Mouse (Mus musculus) cerebellum, adult 9-10 months (tissue): ENCODE measurements at regions not wholly inside any gene's neighbourhood (a gene's known extent, or its start where the extent isn't known, plus 50 kb on each side); places are given as distances from the start of the nearest gene placed in this dataset.
"Not testable (repeated sequence)": the region's sequence is repeated elsewhere in the genome, so short reads cannot be mapped to it uniquely, and the experiment has no call there.

Experiments used
- DNase-seq: peaks from one replicate; pipeline ENCODE4 v3.0.0; 2022

DNA sequence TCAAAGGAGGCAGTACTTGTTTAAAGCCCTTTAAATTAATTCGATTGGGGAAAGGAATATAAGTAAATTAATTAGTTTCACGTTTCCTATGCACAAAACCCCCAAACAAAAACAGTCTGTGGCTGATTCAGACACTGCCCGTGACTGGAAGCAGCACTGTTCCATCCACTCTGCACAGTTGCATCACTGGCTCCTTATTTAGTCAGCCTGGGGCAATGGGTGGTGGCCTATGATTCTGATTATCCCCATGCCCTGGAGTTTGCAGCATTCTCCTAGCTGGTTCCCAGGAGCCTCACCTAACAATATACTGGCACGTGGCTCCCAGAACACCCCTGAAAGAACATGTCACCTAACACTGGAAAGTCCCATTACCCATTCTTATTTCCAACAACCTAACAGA is 99.6 kb upstream of the Fam78b start:
- DNase-seq: no peak

DNA sequence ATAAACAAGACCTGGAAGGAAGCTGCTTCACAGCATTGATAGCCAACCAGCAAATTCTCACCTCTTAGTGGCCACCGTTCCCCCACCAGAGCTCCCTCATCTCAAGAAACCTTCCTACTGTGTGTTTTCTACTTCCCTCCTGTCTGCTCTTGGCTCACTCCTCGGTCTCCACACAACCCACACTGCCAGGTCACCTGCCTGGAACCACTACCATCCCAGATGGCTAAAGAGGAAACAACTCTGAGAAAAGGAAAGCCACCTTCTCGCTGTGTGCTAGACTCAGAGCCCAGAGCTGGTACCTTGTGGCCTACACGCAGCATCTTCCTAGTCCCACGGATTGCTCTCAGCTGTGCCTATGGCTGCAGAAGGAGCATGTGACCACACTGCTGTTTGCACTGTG is 97.8 kb upstream of the Fam78b start:
- DNase-seq: peak; percentile 14

DNA sequence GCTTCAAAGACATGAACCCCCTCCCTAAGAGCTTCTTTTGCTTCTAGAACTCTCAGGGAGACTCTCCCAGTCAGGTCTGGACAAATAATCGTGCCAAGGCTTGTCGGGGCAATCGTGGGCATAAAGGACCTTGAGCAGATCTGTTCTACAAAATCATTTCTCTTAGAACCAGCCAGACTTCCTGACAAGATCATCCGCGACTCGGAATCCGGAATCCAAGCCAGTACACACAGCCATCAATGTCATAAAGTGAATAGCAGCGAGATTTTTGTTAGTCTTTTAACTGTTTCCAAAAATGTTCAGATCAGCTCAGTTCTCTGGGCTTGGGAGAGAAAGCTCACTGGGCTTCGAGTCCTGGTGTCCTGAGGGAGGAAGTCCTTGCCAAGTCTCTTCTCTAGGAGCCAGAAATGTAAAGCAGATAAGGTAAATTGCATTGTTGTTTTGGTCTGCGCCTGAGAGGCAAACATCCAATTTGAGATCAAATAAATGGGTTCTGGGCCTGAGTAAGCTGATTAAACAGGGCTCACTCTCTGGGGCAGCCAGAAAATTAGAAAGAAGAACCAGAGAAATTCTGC is 92.9 kb upstream of the Fam78b start:
- peak; percentile 9 for DNase-seq

DNA sequence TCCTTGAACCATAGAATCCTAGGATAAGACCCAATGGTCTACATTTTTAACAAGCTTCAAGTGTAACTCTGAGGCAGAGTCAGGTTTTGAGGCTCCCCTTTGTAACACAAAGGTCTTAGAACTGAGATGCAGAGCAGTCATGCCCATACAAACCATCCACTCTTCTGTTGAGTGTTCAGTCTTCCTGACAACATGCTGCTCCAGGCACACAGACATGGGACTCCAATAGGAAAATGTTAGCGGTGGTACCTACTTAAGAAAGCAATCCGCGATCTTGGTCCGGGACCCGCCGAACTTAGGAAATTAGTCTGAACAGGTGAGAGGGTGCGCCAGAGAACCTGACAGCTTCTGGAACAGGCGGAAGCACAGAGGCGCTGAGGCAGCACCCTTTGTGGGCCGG is 89.0 kb upstream of the Fam78b start:
- not testable (repeated sequence) for DNase-seq

DNA sequence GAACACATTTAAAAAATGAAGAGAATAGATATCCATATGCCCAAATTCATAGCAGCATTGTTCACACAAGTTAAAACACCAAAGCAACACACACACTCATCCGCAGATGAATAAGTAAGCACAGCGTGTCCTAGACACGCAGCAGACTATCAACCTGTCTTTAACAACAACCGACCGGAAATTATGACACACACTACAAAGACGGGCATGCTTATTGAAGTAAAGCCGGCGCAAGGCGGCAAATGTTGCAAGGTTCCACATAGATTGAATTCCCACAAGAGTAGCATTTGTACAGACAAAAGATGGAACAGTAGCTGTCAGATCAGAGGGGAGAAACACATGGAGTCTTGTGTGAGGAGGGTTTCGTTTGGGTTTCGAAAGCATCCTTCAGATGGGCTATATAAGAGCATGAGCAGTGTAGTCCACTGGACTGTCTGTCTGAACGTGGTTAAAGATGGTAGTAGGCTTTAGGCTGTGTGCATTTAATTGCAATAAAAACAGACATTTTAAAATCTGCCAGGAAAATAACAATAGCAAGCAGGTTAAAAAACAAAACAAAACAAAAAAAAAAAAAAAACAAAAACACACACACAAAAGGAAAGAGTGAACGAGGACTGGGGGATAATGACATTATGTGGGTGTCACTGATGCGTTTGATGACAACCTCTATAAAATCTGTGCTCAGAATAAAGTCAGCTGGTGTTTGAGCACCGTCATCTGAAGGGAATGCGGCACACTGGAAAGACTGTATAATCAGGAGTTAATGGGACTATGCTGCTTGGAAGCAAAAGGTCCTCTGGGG is 78.1 kb upstream of the Fam78b start:
- no peak for DNase-seq

DNA sequence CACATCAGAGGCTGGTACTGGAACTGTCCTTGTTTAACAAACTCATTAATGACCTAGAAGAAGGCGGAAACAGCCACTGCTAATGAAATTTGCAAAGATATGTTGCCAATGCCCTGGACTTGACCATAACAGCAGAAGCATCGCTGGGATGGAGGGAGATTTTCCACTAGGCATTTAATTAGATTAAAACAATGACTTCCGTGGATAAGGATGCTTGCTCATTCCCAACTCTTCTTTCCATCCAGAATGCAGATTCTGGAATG is 77.6 kb upstream of the Fam78b start:
- no peak for DNase-seq

DNA sequence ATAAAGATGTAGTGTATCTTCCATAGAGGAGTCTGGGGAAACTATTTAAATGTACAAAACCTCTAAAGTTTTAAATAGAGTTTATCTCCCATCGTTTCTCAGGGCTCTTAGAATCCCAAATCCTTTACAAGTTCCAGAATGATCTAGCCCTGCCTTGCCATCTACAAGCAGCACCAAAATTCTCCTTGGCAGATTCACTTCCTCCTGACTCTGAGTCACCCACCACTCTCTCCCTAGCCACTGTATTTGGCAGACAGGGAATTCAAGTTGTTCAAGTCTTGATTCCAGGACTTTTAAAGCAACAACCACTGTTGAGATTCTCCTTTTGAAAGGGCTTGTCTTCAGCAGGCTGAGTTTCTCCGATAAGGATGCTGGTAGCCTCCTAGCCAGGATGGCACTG is 77.1 kb upstream of the Fam78b start:
- DNase-seq: no peak

DNA sequence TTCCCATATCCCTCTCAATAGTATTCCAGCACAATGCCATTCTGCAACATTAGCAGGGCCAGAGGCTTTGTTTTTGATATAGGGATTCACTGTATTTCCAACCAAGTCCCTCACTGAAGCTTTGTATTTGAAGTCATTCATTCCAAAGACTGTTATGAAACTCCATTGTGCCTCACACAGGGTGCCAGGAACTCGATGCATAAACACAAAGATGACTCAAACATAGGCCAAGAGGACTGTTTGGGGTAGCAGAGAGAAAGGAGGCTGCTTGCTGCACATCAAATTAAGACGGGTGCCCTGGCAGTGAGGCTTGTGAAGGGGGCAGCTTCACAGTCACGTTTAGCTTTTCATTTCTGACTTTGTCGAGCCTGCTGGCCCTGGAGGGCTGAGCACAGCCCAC is 75.1 kb upstream of the Fam78b start:
- DNase-seq: no peak

DNA sequence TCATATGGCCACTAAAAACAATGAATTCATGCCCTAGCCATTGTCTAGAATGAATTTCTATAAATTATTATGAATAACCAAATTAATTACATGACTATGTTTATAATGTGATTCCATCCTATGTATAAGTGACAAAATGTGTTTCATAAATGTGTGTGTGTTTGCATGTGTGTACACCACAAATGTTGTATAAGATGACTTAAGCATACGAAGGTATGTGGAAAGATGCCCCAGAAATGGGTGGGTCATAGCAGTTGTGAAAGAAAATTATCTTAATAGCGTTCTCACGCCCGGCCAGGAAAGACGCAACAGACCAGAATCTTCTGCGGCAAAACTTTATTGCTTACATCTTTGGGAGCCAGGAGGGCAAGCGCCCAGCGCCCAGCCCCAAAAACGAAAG is 61.5 kb upstream of the Fam78b start:
- DNase-seq: not testable (repeated sequence)

DNA sequence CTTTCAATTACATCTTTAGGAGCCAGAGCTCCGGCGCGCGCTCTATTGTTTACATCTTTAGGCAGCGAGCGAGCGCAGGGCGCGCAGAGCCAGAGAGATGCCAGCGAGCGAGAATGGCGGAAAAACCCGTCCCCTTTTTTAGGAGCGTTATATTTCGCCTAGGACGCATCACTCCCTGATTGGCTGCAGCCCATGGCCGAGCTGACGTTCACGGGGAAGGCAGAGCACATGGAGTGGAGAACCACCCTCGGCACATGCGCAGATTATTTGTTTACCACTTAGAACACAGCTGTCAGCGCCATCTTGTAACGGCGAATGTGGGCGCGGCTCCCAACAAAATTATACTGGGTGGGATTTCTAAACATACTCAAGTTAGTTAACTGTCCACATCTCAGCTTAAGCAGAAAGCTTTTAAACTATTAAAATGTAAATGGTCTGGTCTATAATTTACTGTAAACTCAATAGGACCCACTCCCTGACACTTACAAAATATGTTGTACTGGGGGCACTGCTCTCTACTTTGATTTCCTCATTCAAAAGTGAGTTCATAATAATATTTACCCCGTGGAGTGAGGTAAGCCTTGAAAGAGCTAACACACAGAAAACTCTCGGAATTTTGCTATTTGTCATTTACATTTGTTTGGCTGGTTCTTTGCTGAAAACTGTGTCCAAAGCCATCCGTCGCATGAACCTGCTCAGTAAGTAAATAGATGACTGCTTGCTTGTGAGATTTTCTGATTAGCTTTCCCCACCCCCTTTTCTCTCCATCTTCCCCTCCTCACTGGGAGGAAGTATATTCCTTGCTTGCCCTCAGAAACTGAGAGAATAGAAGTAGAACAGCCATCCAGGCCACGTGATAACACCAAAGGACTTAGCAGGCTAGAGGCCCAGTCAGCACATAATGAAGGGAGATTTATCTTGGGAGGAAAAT is 60.8 kb upstream of the Fam78b start:
- DNase-seq: not testable (repeated sequence)

DNA sequence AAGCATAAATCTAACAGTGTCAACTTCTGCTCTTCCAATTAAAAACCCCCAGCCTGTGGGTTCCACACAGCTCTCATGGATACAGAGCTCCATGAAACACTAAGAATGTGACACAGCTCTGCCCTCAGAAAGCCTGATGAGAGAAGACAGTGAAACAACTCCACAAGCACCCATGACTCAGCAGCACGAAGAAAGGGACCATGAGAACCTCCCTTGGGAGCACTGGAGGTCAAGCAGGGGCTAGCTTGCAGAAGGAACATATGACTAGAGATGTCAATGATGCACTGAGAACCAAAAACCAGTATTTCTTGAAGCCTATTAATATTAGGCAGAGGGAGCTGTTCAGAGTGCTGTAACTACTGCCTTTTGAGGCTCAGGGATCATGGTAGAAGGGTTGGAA is 59.0 kb upstream of the Fam78b start:
- no peak for DNase-seq

DNA sequence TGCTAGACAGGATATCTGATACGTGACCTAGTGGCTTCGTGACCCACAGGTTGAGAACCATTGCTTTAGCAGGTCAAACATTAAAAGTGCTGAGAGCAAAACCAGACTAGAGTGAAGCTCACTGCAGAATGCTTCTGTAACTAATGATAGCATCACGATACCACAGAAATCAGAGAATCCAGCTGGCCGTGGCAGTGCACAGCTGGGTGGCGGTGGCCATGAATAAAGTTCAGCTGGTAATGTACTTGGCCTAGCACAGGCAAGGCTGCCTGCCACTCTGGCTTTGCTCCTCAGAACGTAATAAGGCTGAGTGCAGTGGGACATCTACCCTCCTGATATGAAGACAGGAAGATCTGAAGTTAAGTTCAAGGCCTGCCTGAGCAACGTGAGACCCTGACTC is 56.7 kb upstream of the Fam78b start:
- DNase-seq: no peak

DNA sequence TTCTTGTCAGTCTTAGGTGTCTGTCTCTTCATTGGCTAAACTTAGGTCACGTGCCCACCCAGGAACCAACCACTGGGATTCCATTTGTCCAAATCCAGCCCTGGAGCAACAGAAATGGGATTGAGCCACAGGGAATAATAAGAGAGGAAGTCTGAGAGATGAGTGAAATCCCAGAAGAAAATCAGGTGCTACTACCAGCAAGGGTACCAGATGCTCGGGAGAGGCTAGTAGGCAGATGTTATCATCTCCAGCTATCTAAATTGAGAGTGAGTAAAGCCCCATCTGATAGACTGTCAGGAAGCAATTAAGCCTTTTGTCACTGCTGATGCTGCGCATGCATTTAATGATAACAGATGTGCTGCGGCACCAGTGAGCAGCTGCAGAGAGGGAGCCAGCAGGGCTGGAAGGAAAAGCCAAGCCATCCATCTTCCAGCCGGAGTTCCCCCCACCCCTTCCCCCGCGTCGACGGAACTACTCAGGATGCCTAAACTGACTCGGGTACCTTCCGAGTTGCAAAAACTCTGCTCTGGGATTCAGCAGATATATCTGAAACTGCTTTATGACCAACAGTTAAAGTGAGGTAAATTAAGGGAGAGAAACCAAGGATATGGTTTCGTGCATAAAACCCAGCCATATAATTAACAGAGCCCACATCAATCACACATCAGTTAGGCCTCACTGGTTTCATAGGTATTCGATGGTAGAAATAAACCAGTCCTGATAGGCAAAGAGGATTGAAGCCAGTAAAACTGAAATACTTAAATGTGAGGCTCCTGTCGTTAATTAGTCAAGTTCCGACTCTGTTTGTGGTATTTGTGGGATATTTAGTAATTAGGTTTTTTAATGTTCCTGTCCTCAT is 53.1 kb upstream of the Fam78b start:
- DNase-seq: no peak
